Mouse (Mus musculus): ENCODE data around the gene Vps18.
A peak's percentile ranks its signal among the peaks of the same experiment; 100 is the strongest.

The Vps18 gene

GRCm38 (mm10) chr2:119321771-119322586 lies 33.4 kb downstream of the Vps18 start:
- DNase-seq (ENCODE audit: low spot score in 2 of 2), result no peak

GRCm38 (mm10) chr2:119322587-119323300 lies 34.2 kb downstream of the Vps18 start:
- peak; percentile 35 to 36 for DNase-seq (ENCODE audit: low spot score in 2 of 2)

GRCm38 (mm10) chr2:119323866-119324575 lies 35.5 kb downstream of the Vps18 start:
- DNase-seq (ENCODE audit: low spot score in 2 of 2), result peak in 1 of 2 experiments; percentile 33

GRCm38 (mm10) chr2:119324576-119325318 lies 36.2 kb downstream of the Vps18 start:
- DNase-seq (ENCODE audit: low spot score in 2 of 2), result no peak

GRCm38 (mm10) chr2:119325568-119326143 lies 37.1 kb downstream of the Vps18 start, which contains the start of gene Dll4:
TSS of gene Dll4 (plus strand) at chr2:119325784.
- no peak for DNase-seq (ENCODE audit: low spot score in 2 of 2)

GRCm38 (mm10) chr2:119326161-119327101 lies 37.9 kb downstream of the Vps18 start:
- DNase-seq (ENCODE audit: low spot score in 2 of 2), result no peak

GRCm38 (mm10) chr2:119327102-119327480 lies 38.6 kb downstream of the Vps18 start:
- no peak for DNase-seq (ENCODE audit: low spot score in 2 of 2)

- no peak for DNase-seq (ENCODE audit: low spot score in 2 of 2)
These were observed 39.5 kb downstream of the Vps18 start for GRCm38 (mm10) chr2:119327942-119328526.

GRCm38 (mm10) chr2:119328546-119328945 lies 40.0 kb downstream of the Vps18 start:
- DNase-seq (ENCODE audit: low spot score in 2 of 2), result no peak

- DNase-seq (ENCODE audit: low spot score in 2 of 2), result no peak
These were observed 40.7 kb downstream of the Vps18 start for GRCm38 (mm10) chr2:119329123-119329817.

GRCm38 (mm10) chr2:119330795-119331194 lies 42.3 kb downstream of the Vps18 start:
- no peak for DNase-seq (ENCODE audit: low spot score in 2 of 2)

GRCm38 (mm10) chr2:119332177-119332661 lies 43.7 kb downstream of the Vps18 start:
- DNase-seq (ENCODE audit: low spot score in 2 of 2), result no peak

- DNase-seq (ENCODE audit: low spot score in 2 of 2), result no peak
These were observed 45.6 kb downstream of the Vps18 start for GRCm38 (mm10) chr2:119334135-119334534.

- no peak for DNase-seq (ENCODE audit: low spot score in 2 of 2)
These were observed 46.5 kb downstream of the Vps18 start for GRCm38 (mm10) chr2:119334964-119335525.

- no peak for DNase-seq (ENCODE audit: low spot score in 2 of 2)
These were observed 47.0 kb downstream of the Vps18 start for GRCm38 (mm10) chr2:119335535-119335934.

- no peak for DNase-seq (ENCODE audit: low spot score in 2 of 2)
These were observed 47.5 kb downstream of the Vps18 start for GRCm38 (mm10) chr2:119336002-119336401.

GRCm38 (mm10) chr2:119336470-119336869 lies 47.9 kb downstream of the Vps18 start:
- DNase-seq (ENCODE audit: low spot score in 2 of 2), result no peak

GRCm38 (mm10) chr2:119337425-119338265 lies 49.1 kb downstream of the Vps18 start:
- peak; percentile 79 to 80 for DNase-seq (ENCODE audit: low spot score in 2 of 2)

Measured in spleen, postnatal 36 days (tissue).